Mouse (Mus musculus) MEL-GATA-1-ER (cell line): ENCODE results near the gene Tlx1.

Experiments used
- DNase-seq: peaks from one replicate; pipeline ENCODE4 v3.0.0-alpha.2; 2012; ENCODE audit warnings: low read depth; ENCODE audit errors: extremely low read depth

Gene Tlx1

DNA sequence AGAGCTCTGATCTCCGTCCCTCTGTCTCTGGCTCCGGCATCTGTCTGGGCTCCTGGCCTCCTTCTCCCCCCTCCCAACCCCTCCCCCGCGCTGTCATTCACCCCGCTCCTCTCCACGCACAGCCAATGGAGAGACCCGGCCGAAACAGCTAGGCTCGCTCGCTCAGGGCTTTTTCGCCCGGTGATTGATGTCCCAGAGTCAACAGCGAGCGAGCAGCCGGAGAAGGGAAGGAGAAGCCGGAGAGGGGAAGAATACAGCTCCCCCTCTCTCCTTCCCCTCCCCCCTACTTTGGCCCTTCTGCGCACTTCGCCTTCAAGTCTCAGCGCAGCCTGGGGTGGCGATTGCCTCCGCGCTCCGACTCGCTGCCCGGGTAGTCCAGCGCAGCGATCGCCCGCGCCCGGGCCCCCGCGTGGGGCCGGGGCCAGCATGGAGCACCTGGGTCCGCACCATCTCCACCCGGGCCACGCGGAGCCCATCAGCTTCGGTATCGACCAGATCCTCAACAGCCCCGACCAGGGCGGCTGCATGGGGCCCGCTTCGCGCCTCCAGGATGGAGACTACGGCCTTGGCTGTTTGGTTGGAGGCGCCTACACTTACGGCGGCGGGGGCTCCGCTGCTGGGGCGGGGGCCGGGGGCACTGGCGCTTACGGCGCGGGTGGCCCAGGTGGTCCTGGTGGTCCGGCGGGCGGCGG, at the start of gene Tlx1:
Gene Tlx1 (plus strand): TSS at position 191 of the 692 bp plus-strand sequence.
- DNase-seq: no peak

GRCm38 (mm10) chr19:45105591-45105990, 44.9 kb upstream of the Tlx1 start:
- no peak for DNase-seq

DNA sequence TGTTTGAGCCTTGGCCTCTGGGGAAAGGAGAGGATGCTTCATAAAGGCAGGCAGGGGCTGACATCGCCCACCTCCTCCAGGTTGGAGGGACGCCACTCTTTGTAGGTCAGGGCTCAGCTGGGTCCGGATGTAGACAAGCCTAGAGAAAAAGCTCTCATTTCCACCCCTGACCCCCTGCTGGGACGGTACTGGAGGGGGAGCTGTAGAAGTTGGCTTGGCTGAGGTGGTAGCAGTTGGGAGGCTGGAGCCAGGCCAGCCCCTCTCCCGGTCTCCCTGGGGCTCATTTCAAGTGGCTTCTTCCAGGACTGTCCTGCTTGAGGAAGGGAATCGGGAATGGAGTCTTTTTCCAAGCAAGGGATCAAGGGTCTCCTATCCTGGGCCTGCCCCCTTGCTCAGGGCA, 43.8 kb upstream of the Tlx1 start:
- no peak for DNase-seq

DNA sequence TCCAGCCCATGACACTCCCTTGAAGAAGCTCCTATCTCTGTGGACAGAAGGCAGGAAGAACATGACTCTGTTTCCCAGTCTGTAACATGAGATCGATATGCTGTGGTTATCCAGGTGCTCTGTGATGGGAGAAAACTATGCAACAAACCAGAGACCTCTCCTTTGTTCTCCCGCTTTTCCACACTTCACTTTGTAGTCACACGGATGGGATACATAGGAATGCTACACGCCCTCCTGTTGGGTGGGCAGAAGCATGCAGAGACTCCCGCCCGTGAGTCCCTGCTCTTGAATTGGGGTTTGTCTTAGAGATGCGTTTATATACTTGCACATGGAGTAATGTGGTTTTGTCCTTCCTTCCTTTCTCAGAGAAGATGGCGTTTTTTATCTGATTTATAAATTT, 39.8 kb upstream of the Tlx1 start:
- DNase-seq: no peak

DNA sequence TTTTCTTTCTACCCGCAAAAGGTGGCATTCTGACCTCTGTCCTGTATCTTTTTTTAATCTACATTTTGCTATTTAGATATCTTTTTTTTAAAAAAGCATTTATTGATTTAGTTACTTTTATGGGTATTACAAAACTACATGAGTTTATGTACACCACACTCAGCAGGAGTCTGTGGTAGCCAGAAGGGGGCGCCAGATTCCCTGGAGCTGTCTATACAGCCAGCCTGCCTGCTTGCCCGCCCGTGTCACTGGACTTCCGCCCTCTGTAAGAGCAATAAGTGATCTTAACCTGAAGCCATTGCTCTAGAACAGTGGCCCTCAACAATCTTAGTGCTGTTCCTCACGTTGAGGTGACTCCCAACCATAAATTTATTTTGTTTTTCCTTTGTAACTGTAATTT, 38.0 kb upstream of the Tlx1 start:
- DNase-seq: no peak

GRCm38 (mm10) chr19:45113791-45114460, 36.6 kb upstream of the Tlx1 start:
- no peak for DNase-seq

DNA sequence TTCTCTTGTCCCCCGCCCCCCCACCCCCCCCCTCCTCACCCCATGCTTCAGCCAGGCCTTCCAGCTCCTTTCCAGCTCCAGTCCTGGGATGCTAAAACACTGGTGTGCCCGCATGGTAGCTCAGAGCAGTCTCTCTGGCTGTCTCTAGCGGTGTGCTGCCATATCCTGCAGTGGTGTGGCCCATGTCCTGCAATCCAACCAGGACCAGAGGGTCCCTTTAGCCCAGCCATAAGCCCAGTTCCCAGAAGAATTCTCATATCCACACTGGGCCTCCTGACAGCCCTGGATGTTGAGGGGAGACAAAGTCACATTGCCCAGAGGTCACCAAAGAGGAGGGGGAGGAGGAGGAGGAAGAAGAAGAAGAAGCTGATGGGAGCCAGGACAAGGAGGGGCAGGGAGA, 35.7 kb upstream of the Tlx1 start:
- no peak for DNase-seq

GRCm38 (mm10) chr19:45116798-45117197, 33.7 kb upstream of the Tlx1 start:
- peak; percentile 36 for DNase-seq

DNA sequence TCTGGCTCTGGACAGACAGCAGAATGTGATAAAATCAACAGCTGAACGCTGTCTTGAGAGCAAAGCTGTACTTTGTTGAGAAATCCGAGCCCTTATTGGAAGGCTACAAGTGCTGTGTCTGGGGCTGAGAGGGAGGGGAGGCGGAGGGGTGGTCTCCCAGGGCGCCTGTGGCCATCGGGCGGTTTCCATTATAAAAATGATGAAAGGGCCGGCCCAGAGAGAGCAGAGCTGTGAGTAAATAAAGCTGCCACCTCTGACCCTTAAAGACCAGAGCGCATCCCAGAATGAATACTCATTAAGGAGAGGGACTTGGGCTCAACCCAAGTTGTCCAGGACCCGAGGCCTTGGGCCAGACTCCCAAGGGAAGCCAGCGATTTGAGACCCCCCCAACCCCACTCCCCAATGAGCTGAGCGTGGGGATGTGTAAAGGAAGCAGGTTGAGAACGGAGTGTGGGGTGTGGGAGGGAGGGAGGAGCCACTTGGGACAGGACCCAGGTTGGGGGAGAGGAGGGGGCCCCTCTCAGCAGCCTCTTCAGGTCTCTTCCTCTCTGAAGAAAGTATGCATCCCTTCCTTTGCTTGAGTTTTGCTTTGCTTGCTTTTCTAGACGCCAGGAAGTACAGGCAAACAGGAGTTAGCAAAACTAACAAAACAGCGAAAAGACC, 18.4 kb upstream of the Tlx1 start:
- DNase-seq: no peak

GRCm38 (mm10) chr19:45142531-45142930, 7.9 kb upstream of the Tlx1 start:
- no peak for DNase-seq

DNA sequence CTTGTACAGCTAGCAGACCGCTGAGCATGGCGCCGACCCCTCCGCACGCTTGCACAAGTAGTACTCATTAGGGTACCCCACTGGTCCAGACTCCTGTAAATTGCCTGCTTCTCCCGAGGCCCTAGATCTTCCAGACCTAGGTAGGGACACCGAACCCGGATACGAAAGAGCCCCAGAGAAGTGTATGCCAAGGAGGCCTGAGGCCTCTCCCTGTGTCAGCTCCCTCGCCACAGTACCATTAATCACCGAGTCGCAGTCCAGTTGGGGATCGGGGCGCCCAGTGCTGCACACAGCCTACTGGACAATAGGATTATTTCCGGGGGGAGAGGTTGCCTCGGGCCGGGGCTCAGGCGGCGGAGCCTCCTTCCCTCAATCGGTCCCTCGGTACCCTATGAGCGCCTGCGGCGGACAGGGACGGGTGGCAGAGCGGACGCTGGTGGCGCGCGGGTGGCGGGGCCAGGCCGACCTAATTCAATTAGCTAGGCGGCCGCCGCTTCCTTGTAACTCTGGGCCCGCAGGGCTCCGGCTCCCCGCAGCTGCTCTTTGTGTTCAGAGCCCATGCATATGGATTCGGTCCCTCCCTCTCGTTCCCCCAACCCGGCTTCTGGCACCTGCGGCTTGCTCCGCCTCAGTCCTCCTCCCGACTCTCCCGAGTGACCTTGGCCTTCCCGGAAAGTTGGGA, 7.1 kb upstream of the Tlx1 start:
- no peak for DNase-seq

DNA sequence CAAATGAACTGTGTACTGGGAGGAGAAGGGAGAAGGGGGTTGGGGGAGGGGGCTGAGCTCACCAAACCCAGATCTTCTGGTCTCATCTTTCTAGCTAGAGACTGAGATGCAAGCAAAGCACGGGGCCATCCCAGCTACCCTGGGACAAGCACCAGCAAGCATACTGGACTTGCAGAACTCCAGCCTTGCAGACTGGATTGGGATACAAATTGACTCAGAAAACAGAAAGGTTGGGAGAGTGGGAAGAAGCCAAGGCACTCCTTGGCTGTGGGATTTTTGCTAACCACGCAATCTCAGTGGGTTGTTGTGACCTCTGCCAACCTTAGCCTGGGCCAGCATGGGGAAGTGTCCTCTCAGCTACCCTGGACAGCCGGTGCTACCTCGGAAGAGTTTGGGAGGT, 3.4 kb upstream of the Tlx1 start:
- DNase-seq: no peak

GRCm38 (mm10) chr19:45151361-45152182, 1.1 kb downstream of the Tlx1 start:
- no peak for DNase-seq

DNA sequence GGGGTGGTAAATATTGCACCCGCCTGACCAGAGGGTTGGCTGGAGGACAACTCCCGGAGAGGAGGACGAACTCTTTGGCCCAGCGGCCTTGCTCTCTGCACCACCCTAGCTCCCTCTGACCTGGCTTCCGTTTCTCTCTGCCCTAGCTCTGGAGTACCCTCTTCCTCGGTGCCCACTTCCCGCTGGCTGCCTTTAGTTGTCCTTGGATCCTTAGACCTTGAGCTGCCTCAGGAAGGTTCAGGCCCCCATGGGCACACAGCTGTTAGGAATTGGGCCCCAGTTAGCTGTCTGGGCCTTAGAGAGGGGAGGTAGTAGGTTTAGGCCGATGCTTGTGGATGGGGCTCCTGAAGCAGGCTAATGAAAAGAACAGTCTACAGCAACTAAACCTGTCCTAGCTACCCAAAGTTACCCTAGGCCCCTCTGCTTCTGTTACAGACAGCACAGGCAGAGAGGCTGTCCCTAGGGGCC, 1.7 kb downstream of the Tlx1 start:
- DNase-seq: no peak

- no peak for DNase-seq
Measured at GRCm38 (mm10) chr19:45153311-45154058, 3.0 kb downstream of the Tlx1 start.

DNA sequence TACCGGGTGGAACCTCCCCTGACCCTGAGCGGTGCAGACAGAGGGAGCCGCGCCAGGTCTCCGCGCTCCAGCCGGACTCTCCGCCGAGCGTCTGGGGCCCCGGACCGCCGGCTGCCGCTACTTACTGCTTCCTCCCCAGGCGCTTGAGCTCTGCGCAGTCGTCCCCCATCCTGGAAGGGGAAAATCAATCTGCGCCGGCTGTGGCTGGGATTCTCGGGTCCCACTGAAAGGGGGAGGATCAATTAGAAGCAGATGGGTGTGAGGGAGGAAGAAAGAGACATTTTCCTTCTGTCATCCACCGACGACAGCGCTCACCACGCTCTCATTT, 3.5 kb downstream of the Tlx1 start:
- no peak for DNase-seq

GRCm38 (mm10) chr19:45154521-45154920, 4.0 kb downstream of the Tlx1 start:
- no peak for DNase-seq

GRCm38 (mm10) chr19:45155141-45155790, 4.8 kb downstream of the Tlx1 start:
- DNase-seq: no peak

- no peak for DNase-seq
Measured at GRCm38 (mm10) chr19:45155791-45156186, 5.3 kb downstream of the Tlx1 start.

DNA sequence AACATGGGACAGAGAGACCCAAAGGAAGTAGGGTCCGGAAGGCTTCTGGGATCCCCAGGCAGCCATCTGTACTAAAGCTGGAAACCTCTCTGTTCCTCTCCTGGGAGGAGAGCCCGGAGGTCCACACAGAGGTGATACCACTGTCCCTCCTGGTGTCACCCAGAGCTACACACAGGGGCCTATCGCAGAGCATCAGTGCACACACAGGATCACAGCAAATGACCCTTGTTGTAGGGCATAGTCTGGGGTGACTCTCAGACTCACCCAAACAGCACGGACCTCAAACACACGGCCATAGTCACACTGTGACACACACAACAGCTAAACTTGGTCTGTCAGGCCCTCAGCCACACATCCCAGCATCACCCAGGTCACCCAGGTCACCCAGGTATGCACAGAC, 5.9 kb downstream of the Tlx1 start:
- no peak for DNase-seq
